Mouse (Mus musculus) c-Kit-positive CD71-positive TER-119-negative erythroid progenitor cells, embryonic 14.5 days (primary cell): Measurements from ENCODE around the gene Grik4.

ENCODE experiments used
- DNase-seq: peaks from one replicate; pipeline ENCODE4 v3.0.0-alpha.2; 2013; ENCODE audit warnings: low read depth

Gene Grik4

DNA sequence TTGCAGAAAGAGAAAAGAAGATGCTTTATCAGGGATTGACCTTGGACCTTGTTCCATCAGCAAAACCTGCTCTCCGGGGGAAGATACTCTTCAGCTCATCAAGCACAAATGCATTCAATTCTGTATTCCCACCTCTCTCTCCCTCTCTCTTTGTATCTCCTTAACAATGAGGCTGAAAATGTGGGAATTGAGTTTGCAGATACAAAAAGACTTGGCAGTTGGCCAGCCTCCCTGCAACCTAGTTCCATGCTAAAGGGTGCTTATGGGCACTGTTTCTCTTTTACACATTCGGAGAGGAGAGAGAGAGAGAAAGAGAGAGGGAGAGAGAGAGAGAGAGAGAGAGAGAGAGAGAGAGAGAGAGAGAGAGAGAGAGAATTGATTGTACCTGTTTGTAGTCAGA lies 273.7 kb downstream of the Grik4 start:
- DNase-seq = no peak

DNA sequence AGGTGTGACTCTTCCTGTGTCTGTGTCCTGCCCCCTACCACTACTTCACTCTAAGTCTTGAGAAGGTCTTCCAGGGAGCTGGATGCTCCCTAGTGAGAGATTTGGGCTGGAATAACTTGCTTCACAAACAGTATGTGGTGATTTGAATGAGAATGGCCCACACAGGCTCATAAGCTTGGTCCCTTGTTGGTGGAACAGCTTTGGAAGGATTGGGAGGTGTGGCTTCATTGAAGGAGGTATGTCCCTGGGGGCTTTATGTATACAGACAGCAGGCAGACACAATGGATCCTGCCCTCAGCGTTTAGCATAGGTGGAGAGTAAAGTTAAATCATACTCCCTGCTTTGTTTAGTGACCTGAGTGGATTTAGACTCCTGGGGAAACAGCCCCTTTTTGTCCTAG lies 282.8 kb downstream of the Grik4 start:
- DNase-seq = no peak

DNA sequence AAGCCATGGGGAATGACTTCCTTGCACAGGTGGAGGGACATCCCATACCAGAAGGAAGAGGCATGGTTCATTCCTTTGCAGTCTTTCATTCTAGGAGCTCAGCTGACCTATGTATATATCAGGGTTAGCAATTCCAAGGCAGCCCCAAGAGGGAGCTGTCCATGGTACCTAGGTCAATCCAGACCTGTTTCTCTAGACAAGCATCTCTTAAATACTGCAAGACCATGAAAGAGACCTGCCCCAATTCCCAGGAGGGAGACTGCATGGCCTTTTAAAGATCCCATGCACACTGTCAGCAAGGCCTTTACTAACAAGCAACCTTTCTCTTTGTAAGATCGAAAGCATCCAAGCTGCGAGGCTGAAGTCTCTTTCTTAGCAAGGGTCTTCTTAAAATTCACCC lies 291.5 kb downstream of the Grik4 start:
- peak; percentile 11 for DNase-seq

GRCm38 (mm10) chr9:42652309-42652708 lies 292.0 kb downstream of the Grik4 start:
- DNase-seq = no peak

DNA sequence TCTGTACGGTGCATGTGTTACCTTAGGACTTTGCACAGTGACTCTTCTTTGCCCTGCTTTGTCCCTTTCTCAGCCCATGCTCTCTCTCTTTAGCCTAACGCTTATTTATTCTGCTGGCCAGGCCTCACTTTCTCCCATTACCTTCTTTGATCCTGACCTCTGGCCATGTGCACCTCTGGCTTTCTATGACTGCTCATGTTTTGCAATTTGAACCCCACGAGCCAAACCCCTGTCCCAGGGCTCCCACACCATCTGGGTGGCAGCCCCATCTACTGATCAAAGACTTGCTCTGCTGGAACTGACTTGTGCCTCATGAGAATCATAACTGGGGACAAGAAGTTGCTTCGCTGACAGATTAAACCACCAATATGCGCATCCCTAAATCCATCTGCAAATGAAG lies 294.4 kb downstream of the Grik4 start:
- no peak for DNase-seq

GRCm38 (mm10) chr9:42648051-42648450 lies 296.2 kb downstream of the Grik4 start:
- DNase-seq = no peak

GRCm38 (mm10) chr9:42647596-42647995 lies 296.7 kb downstream of the Grik4 start:
- DNase-seq = no peak

- DNase-seq = no peak
Measured at GRCm38 (mm10) chr9:42646821-42647220, 297.5 kb downstream of the Grik4 start.

DNA sequence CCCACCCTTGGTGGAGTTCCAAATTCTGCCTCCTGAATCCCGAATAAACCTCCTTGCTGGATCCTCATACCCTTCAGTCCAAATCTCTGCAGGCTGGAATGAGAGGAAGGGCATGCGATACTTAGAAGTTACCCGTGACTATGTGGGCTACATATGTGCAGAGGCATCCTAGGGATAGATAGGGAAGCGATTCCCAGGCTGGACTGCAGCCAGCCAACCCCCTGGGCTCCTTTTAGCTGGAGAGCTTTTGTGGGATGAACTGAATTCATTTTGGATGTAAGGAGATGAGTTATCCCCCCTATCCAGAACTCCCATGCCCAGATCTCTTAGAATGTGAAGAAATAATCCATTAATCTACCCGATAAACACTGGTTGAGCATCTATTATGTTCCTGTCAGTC lies 299.1 kb downstream of the Grik4 start:
- no peak for DNase-seq

DNA sequence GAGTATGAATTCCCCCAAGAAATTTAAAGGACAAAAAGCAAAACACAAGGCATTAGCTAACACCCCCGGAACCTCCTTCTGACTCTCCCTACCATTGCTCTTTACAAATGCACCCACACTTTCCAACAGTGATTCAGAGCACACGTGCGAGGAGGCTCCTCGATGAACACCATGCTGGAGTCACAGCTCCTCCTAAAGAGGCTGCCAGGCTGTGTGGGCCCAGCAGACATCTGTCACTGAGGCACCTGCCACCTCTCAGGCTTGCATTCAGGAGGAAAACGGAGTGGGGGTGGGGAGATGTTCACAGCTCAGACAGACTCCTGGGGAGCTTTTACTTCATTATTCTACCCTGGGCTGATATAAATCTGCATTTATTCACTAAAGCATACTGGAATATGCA lies 301.5 kb downstream of the Grik4 start:
- DNase-seq = no peak

DNA sequence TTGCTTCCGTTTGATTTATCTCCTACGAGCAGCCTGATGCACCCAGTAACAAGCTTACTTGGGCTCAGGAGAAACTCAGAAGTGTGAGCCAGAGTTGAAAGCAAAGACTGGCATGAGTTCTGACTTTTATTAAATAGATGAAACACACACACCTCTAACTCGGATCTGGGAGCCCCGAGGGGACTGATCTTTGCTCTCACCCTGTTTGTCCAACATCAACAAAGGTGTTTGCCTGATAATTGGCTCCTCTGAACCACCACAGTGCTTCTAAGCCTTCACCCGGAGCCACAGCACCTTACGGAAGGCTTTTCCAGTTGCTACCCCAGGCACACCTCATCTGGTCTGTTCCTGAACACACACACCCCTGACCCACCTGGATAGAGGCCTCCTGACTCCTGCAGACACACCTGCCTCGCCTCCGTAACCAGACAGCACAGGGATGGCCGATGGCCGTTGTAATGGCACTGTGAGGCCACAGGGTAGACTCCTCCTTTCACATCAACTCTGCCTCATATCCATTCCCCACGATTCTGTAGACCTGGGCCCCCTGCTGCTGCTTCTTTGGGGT lies 302.7 kb downstream of the Grik4 start:
- DNase-seq = no peak

- no peak for DNase-seq
Measured at GRCm38 (mm10) chr9:42636446-42636845, 307.8 kb downstream of the Grik4 start.

DNA sequence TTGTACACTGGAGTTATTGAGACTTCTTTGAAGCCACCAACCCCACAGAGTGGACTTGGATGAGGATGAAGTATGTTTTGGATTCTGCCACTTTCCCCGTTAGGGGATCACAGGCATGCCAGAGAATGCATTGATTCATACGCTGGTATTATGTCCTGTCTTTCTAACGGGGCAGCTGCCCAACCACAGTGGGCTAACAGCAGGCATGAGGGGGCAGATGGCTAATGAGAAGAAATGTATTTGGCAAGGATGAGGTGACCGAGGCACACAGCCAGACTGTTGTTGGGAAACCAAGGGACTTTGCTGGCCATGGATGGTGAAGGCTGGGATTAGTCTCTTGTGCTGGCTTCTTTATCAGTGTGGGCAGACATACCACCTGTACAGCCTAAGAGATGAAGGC lies 312.8 kb downstream of the Grik4 start:
- DNase-seq = no peak

- no peak for DNase-seq
Measured at GRCm38 (mm10) chr9:42627634-42628033, 316.7 kb downstream of the Grik4 start.

- no peak for DNase-seq
Measured at GRCm38 (mm10) chr9:42627146-42627545, 317.1 kb downstream of the Grik4 start.

DNA sequence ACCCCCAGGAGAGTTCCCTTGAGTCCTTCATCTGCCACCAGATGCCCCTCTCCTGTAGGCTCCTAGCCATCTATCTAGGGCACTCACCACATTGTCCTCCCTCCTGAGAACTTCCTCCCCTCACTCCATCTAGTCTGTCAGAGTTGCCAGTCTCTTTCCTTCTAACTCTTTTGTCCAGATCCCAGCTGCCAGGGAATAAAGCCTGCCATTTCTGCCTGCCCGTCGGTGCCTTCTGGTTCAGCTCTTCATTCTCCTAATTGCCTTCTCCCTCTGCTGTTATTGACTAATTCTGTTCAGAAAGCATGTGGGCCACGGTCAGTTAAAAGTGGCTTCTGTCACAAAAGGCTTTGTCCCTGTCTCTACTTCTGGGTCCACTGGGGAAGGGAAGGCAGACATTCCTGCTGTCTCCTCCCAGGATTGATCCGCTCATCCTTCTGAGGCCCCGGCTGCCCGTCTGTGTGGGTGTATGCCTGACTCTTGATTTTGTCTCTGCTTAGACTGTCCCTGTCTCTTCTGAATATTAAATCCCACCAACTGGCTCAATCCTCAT lies 318.0 kb downstream of the Grik4 start:
- no peak for DNase-seq

DNA sequence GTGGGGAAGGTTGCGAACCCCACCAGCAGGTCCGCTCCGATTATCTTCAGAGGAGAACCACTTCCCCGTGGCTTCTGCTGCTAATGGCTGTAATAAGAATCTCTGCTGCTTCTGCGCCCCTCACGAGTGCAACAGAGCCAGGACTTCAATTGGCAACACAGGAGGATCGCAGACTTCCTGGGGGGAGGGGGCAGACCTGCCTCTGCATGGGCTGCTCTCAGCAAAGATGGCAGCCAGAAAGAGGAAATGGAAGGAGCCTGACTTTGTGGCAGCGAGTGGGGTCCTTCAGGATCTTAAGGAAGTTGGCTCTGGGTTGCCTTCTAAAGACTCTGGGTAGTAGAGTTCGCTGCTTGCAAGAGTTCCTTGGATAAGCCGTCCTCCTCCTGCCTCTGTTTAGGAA lies 329.9 kb downstream of the Grik4 start:
- DNase-seq = no peak

- DNase-seq = no peak
Measured at GRCm38 (mm10) chr9:42613827-42614226, 330.5 kb downstream of the Grik4 start.

- no peak for DNase-seq
Measured at GRCm38 (mm10) chr9:42612482-42612991, 331.8 kb downstream of the Grik4 start.

DNA sequence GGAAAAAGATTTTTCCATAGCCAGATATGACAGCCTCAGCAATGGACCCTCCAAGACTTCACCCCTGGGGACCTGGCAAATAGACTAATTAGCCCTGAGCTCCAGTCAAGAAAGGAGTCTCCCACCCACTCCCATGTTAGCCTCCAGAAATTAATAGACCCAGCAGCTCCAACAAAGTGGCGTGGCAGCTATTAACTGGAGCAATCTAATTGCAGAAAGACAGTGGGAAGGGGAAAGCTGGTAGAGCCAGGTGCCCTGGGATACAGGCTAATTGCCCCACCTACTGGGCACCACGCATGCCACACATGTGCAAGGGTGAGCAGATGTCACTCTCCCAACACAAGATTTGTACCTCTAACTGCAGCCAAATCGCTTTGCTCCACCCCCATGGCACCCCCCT lies 342.8 kb downstream of the Grik4 start:
- DNase-seq = no peak

- DNase-seq = no peak
Measured at GRCm38 (mm10) chr9:42597525-42597924, 346.8 kb downstream of the Grik4 start.

DNA sequence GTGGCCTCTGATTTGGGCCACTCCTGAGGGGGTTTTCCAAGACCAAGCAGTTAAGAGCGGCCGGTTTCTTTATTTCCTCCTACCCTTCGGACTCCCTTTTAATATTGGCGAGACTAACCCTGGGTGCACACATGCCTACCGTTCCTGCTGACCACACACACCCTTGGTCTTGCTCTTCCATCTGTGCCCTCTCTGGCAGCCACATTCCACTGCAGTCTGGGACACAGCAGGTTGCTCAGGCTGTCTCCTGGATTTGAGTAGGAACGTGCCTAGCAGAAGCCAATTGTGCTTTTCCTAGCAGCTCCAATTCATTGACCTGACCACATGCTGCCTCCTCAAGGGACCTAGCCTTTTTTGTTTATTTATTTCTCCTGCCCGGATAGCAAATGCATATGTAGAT lies 365.8 kb downstream of the Grik4 start:
- no peak for DNase-seq

DNA sequence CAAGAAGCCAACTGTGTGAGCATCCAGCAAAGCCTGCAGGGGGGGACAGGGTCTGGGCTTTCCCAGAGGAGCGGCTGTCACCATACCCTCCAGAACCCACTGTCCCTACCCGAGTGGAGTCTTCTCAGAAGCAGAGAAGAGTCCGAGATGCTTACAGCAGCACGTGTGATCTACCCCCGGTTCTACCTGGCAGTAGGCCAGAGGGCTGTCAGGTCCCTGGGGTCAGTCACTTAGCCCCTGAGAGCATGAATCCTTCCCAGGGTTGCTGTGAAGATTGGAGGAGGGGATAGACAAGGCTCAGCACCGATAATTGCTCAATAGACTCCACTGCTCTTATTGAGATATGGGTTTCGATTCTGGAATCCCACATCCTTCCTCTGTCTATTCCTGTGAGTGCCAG lies 366.2 kb downstream of the Grik4 start:
- no peak for DNase-seq

DNA sequence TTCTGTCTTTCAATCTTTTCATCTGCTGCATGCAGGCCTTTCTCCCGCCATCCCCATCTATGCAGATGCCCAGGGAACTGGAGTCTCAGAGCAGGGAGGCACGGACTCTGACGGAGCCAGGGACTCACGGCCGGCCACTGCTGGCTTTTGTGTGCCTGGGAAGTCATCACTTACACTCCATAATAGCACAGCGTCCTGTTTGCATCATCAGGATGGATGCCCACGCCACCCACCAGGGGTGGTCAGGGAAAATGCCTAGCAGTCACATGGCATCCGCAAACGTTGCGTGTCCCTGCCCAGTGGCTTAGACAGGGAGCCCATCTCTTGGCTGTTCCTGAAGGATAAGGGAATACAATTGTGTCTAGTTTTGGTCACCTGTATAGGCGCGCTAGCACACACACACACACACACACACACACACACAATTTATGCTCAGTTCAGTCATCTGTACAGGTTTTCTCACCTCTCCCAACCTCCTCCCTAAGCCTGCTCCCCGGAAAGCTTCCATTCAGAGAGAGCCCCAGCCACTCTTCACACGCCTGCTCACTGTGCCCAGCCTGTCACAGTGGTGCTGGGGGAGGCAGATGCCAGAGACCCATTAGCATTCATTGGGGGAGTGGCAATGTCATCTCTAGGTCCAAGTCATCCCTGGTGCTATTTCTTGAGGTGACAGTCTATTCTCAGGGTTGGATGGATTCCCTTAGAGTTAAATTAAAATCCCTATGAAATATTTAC lies 370.5 kb downstream of the Grik4 start:
- DNase-seq = no peak
